Mouse (Mus musculus) WW6 (cell line): ENCODE results near the gene Prn.

Experiments
- DNase-seq: peaks from one replicate; pipeline ENCODE4 v3.0.0-alpha.2; 2013; ENCODE audit warnings: low read depth, low spot score

The Prn gene

GRCm38 (mm10) chr2:131948916-131949639 lies 39.3 kb downstream of the Prn start:
- no peak for DNase-seq

- no peak for DNase-seq
These were observed 40.2 kb downstream of the Prn start for GRCm38 (mm10) chr2:131949767-131950597.

GRCm38 (mm10) chr2:131950598-131951095 lies 40.9 kb downstream of the Prn start, which contains the start of gene Prnd:
TSS of gene Prnd (plus strand) at chr2:131950861.
- no peak for DNase-seq

- no peak for DNase-seq
These were observed 42.7 kb downstream of the Prn start for GRCm38 (mm10) chr2:131952456-131952855.

GRCm38 (mm10) chr2:131952961-131953538 lies 43.3 kb downstream of the Prn start:
- DNase-seq: no peak

- no peak for DNase-seq
These were observed 44.0 kb downstream of the Prn start for GRCm38 (mm10) chr2:131953711-131954110.

GRCm38 (mm10) chr2:131954835-131955234 lies 45.1 kb downstream of the Prn start:
- DNase-seq: no peak

- DNase-seq: no peak
These were observed 45.5 kb downstream of the Prn start for GRCm38 (mm10) chr2:131955264-131955663.

GRCm38 (mm10) chr2:131956336-131957256 lies 46.8 kb downstream of the Prn start:
- no peak for DNase-seq

GRCm38 (mm10) chr2:131957731-131958222 lies 48.0 kb downstream of the Prn start:
- DNase-seq: no peak

- DNase-seq: no peak
These were observed 51.9 kb downstream of the Prn start for GRCm38 (mm10) chr2:131961671-131962070.

GRCm38 (mm10) chr2:131970597-131970996 lies 60.8 kb downstream of the Prn start:
- no peak for DNase-seq

GRCm38 (mm10) chr2:131971098-131971497 lies 61.3 kb downstream of the Prn start:
- DNase-seq: no peak

- no peak for DNase-seq
These were observed 66.9 kb downstream of the Prn start for GRCm38 (mm10) chr2:131976663-131977062.

- DNase-seq: no peak
These were observed 71.1 kb downstream of the Prn start for GRCm38 (mm10) chr2:131980866-131981265.

GRCm38 (mm10) chr2:131982546-131983196 lies 72.9 kb downstream of the Prn start:
- DNase-seq: peak; percentile 24

GRCm38 (mm10) chr2:131987950-131988349 lies 78.2 kb downstream of the Prn start:
- DNase-seq: no peak

- no peak for DNase-seq
These were observed 78.8 kb downstream of the Prn start for GRCm38 (mm10) chr2:131988550-131988949.

GRCm38 (mm10) chr2:131992487-131992886 lies 82.7 kb downstream of the Prn start:
- no peak for DNase-seq

- no peak for DNase-seq
These were observed 83.4 kb downstream of the Prn start for GRCm38 (mm10) chr2:131993151-131993550.
